Mouse (Mus musculus): Measurements from ENCODE around the gene Tmed3. TPM values are rescaled to one million over a fixed set of nuclear protein-coding genes. Genes with fewer than 3 reads are reported as not detected.

Tmed3 gene
- polyA plus RNA-seq, 3 experiments from 2014 or later, result 60.5 to 76.9 (median 66.8) TPM

Other genes starting within 250 kb of the Tmed3 start
- gene Minar1, start 81.9 kb downstream of the Tmed3 start, polyA plus RNA-seq (2017; shearing (Covaris generic)), result not detected
- gene Ankrd34c, start 33.4 kb upstream of the Tmed3 start, polyA plus RNA-seq (2017; shearing (Covaris generic)), result not detected
- under 1 TPM in 2 of 3 experiments, not detected in 1; 0.30 to 0.47 TPM for gene Rasgrf1, start 204.8 kb upstream of the Tmed3 start, polyA plus RNA-seq (2017; shearing (Covaris generic))

Measured in inflammation-experienced regulatory T-cells, adult 6 months (primary cell).